Mouse (Mus musculus) erythroblast, embryonic 14.5 days (primary cell): Measurements from ENCODE around the gene Asb18.

Experiments used
- GATA1 ChIP-seq: IDR thresholded peaks from 2 replicates; pipeline ENCODE4 v1.6.1; 2012; ENCODE audit warnings: low read length, inconsistent platforms, mixed read lengths
- TAL1 ChIP-seq: IDR thresholded peaks from 3 replicates; pipeline ENCODE4 v1.6.1; 2012; ENCODE audit warnings: low read length, inconsistent platforms, mixed read lengths

GRCm38 (mm10) chr1:89901381-89901780 lies 113.1 kb downstream of the Asb18 start:
- TF ChIP-seq GATA1, result no peak
- no peak for TF ChIP-seq TAL1
